Mouse (Mus musculus): Measurements from ENCODE around the gene Pnma3. TPM values are rescaled to one million over a fixed set of nuclear protein-coding genes. Genes with fewer than 3 reads are reported as not detected.

Pnma3 gene
- polyA plus RNA-seq (2012; fragmentation: generic; extraction: Trizol) = not detected
- long read RNA-seq, experiment 1 = 0 reads
- long read RNA-seq, experiment 2 = 0 reads

DNA sequence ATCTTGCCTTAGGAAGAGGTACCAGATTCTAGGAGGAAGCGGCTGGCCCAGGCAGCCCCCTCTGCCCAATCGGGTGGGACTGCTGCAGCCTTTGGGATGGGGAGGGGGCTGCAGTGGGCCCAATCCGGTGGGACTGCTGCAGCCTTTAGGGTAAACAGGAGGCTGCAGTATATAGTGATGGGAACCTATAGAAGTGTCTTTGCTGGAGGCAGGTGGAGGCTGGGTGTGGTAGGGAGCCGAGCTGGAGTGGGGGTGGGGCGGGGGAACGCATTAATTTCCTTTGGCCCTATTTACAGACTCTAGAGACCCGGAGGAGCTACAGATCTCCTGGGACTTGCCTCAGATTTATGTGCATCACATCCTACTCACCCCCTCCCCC, at the start of gene Pnma3:
Gene Pnma3 (plus strand): TSS at position 373 of the 379 bp plus-strand sequence.
- no peaks in the 10 kb centered on the region for H3K79me3 ChIP-seq (ENCODE audit: low read depth)
- TF ChIP-seq MYOG (IDR thresholded peaks at IDR 0.05; ENCODE audit: control insufficient read depth, extremely low read depth, insufficient read length) (no peak), CEBPB (IDR thresholded peaks at IDR 0.05; ENCODE audit: low read depth) (no peak), USF1 (IDR thresholded peaks at IDR 0.05; ENCODE audit: low read depth) (no peak), FOSL1 (IDR thresholded peaks at IDR 0.05; ENCODE audit: insufficient read depth, low read length, poor library complexity, severe bottlenecking) (no peak), CTCF (IDR thresholded peaks at IDR 0.05; ENCODE audit: control insufficient read depth, insufficient read depth, insufficient read length) (no peak), MAX (IDR thresholded peaks at IDR 0.05) (no peak), MYOD1 (IDR thresholded peaks at IDR 0.05; ENCODE audit: control insufficient read depth, insufficient read length, low read depth) (no peak)
- H3K79me2 ChIP-seq (ENCODE audit: control insufficient read depth, insufficient read depth) = no peaks in the 10 kb centered on the region
- H3K4me3 ChIP-seq (ENCODE audit: insufficient read depth, poor library complexity, severe bottlenecking) = no peak within 1 kb of the TSS
- H3K27me3 ChIP-seq (ENCODE audit: control insufficient read depth, insufficient read depth, insufficient read length) = peaks cover 10% of the 10 kb centered on the region
- H3K36me3 ChIP-seq (ENCODE audit: control insufficient read depth, insufficient read depth) = no peaks in the 10 kb centered on the region
- H3ac ChIP-seq (ENCODE audit: control insufficient read depth, insufficient read length, low read depth) = no peak within 1 kb of the TSS

DNA sequence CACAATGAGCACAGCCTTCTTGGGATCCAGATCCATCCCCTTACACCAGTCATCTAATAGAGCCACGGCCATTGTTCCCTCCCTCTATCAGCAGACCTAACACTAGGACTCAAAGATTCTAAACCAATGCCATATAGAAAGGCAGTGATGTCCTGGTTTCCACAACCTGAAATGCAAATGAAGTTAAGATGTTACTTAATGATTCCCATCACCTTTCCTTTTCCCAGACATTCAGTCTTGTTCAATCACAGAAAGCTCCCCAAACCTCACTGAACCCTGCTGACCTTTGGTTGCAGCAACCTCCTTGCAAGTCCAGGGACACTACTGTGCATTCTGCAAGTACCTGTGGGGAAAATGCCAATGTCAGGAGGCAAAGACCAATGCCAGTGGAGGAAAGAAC, 27.6 kb upstream of the Pnma3 start, which contains the start of gene Pnma5:
Gene Pnma5 (minus strand): TSS at position 101 of the 400 bp plus-strand sequence.
- Histone ChIP-seq H3K36me3 (ENCODE audit: control insufficient read depth, insufficient read depth) (no peaks in the 10 kb centered on the region), H3ac (ENCODE audit: control insufficient read depth, insufficient read length, low read depth) (no peak within 1 kb of the TSS), H3K79me2 (ENCODE audit: control insufficient read depth, insufficient read depth) (no peaks in the 10 kb centered on the region), H3K4me3 (ENCODE audit: insufficient read depth, poor library complexity, severe bottlenecking) (no peak within 1 kb of the TSS), H3K79me3 (ENCODE audit: low read depth) (no peaks in the 10 kb centered on the region), H3K27me3 (ENCODE audit: control insufficient read depth, insufficient read depth, insufficient read length) (no peaks in the 10 kb centered on the region)
- TF ChIP-seq MYOG (IDR thresholded peaks at IDR 0.05; ENCODE audit: control insufficient read depth, extremely low read depth, insufficient read length) (no peak), MAX (IDR thresholded peaks at IDR 0.05) (no peak), MYOD1 (IDR thresholded peaks at IDR 0.05; ENCODE audit: control insufficient read depth, insufficient read length, low read depth) (no peak), FOSL1 (IDR thresholded peaks at IDR 0.05; ENCODE audit: insufficient read depth, low read length, poor library complexity, severe bottlenecking) (no peak), USF1 (IDR thresholded peaks at IDR 0.05; ENCODE audit: low read depth) (no peak), CEBPB (IDR thresholded peaks at IDR 0.05; ENCODE audit: low read depth) (no peak), CTCF (IDR thresholded peaks at IDR 0.05; ENCODE audit: control insufficient read depth, insufficient read depth, insufficient read length) (no peak)

- Histone ChIP-seq H3K4me3 (ENCODE audit: insufficient read depth, poor library complexity, severe bottlenecking) (no peak overlapping the region), H3K27me3 (ENCODE audit: control insufficient read depth, insufficient read depth, insufficient read length) (no peaks in the 10 kb centered on the region), H3K79me2 (ENCODE audit: control insufficient read depth, insufficient read depth) (no peaks in the 10 kb centered on the region), H3ac (ENCODE audit: control insufficient read depth, insufficient read length, low read depth) (no peak overlapping the region), H3K79me3 (ENCODE audit: low read depth) (no peaks in the 10 kb centered on the region), H3K36me3 (ENCODE audit: control insufficient read depth, insufficient read depth) (no peaks in the 10 kb centered on the region)
- TF ChIP-seq FOSL1 (IDR thresholded peaks at IDR 0.05; ENCODE audit: insufficient read depth, low read length, poor library complexity, severe bottlenecking) = no peak
- no peak for TF ChIP-seq USF1 (IDR thresholded peaks at IDR 0.05; ENCODE audit: low read depth)
- TF ChIP-seq CTCF (IDR thresholded peaks at IDR 0.05; ENCODE audit: control insufficient read depth, insufficient read depth, insufficient read length) = no peak
- no peak for TF ChIP-seq MYOD1 (IDR thresholded peaks at IDR 0.05; ENCODE audit: control insufficient read depth, insufficient read length, low read depth)
- TF ChIP-seq MYOG (IDR thresholded peaks at IDR 0.05; ENCODE audit: control insufficient read depth, extremely low read depth, insufficient read length) = no peak
- no peak for TF ChIP-seq MAX (IDR thresholded peaks at IDR 0.05)
- no peak for TF ChIP-seq CEBPB (IDR thresholded peaks at IDR 0.05; ENCODE audit: low read depth)
Measured at GRCm38 (mm10) chrX:73038831-73039230, 25.8 kb upstream of the Pnma3 start.

GRCm38 (mm10) chrX:73039666-73040065, 24.9 kb upstream of the Pnma3 start:
- H3ac ChIP-seq (ENCODE audit: control insufficient read depth, insufficient read length, low read depth) = no peak overlapping the region
- no peaks in the 10 kb centered on the region for H3K27me3 ChIP-seq (ENCODE audit: control insufficient read depth, insufficient read depth, insufficient read length)
- no peaks in the 10 kb centered on the region for H3K79me3 ChIP-seq (ENCODE audit: low read depth)
- H3K4me3 ChIP-seq (ENCODE audit: insufficient read depth, poor library complexity, severe bottlenecking) = no peak overlapping the region
- H3K79me2 ChIP-seq (ENCODE audit: control insufficient read depth, insufficient read depth) = no peaks in the 10 kb centered on the region
- TF ChIP-seq FOSL1 (IDR thresholded peaks at IDR 0.05; ENCODE audit: insufficient read depth, low read length, poor library complexity, severe bottlenecking) (no peak), MYOD1 (IDR thresholded peaks at IDR 0.05; ENCODE audit: control insufficient read depth, insufficient read length, low read depth) (no peak), USF1 (IDR thresholded peaks at IDR 0.05; ENCODE audit: low read depth) (no peak), CEBPB (IDR thresholded peaks at IDR 0.05; ENCODE audit: low read depth) (no peak), CTCF (IDR thresholded peaks at IDR 0.05; ENCODE audit: control insufficient read depth, insufficient read depth, insufficient read length) (no peak), MYOG (IDR thresholded peaks at IDR 0.05; ENCODE audit: control insufficient read depth, extremely low read depth, insufficient read length) (no peak), MAX (IDR thresholded peaks at IDR 0.05) (no peak)
- H3K36me3 ChIP-seq (ENCODE audit: control insufficient read depth, insufficient read depth) = no peaks in the 10 kb centered on the region

GRCm38 (mm10) chrX:73053860-73054563, 10.6 kb upstream of the Pnma3 start:
- no peak overlapping the region for H3ac ChIP-seq (ENCODE audit: control insufficient read depth, insufficient read length, low read depth)
- H3K4me3 ChIP-seq (ENCODE audit: insufficient read depth, poor library complexity, severe bottlenecking) = no peak overlapping the region
- H3K36me3 ChIP-seq (ENCODE audit: control insufficient read depth, insufficient read depth) = no peaks in the 10 kb centered on the region
- no peaks in the 10 kb centered on the region for H3K79me2 ChIP-seq (ENCODE audit: control insufficient read depth, insufficient read depth)
- H3K27me3 ChIP-seq (ENCODE audit: control insufficient read depth, insufficient read depth, insufficient read length) = no peaks in the 10 kb centered on the region
- TF ChIP-seq CTCF (IDR thresholded peaks at IDR 0.05; ENCODE audit: control insufficient read depth, insufficient read depth, insufficient read length) (peak; percentile 83), MYOG (IDR thresholded peaks at IDR 0.05; ENCODE audit: control insufficient read depth, extremely low read depth, insufficient read length) (no peak), MAX (IDR thresholded peaks at IDR 0.05) (no peak)
- H3K79me3 ChIP-seq (ENCODE audit: low read depth) = no peaks in the 10 kb centered on the region
